Mouse (Mus musculus) embryo, embryonic 11.5 days (tissue): ENCODE measurements around the gene Peli1.
"Not testable (repeated sequence)": the region's sequence is repeated elsewhere in the genome, so short reads cannot be mapped to it uniquely, and the experiment has no call there.

Experiments
- DNase-seq: peaks from one replicate; pipeline ENCODE4 v3.0.0-alpha.2; 2012; ENCODE audit warnings: low read depth, low spot score

Gene Peli1

GRCm38 (mm10) chr11:21150316-21150715 lies 59.2 kb downstream of the Peli1 start:
- DNase-seq: no peak

GRCm38 (mm10) chr11:21151672-21152071 lies 60.6 kb downstream of the Peli1 start:
- no peak for DNase-seq

- DNase-seq: no peak
These were observed 62.0 kb downstream of the Peli1 start for GRCm38 (mm10) chr11:21153111-21153510.

- no peak for DNase-seq
These were observed 66.5 kb downstream of the Peli1 start for GRCm38 (mm10) chr11:21157595-21157994.

GRCm38 (mm10) chr11:21162093-21162492 lies 71.0 kb downstream of the Peli1 start:
- no peak for DNase-seq

- DNase-seq: no peak
These were observed 72.1 kb downstream of the Peli1 start for GRCm38 (mm10) chr11:21163143-21163542.

- DNase-seq: no peak
These were observed 72.6 kb downstream of the Peli1 start for GRCm38 (mm10) chr11:21163673-21164072.

- DNase-seq: no peak
These were observed 73.4 kb downstream of the Peli1 start for GRCm38 (mm10) chr11:21164312-21164993.

GRCm38 (mm10) chr11:21164994-21165560 lies 74.0 kb downstream of the Peli1 start:
- no peak for DNase-seq

GRCm38 (mm10) chr11:21166495-21167096 lies 75.5 kb downstream of the Peli1 start:
- no peak for DNase-seq

GRCm38 (mm10) chr11:21168828-21169607 lies 77.9 kb downstream of the Peli1 start:
- no peak for DNase-seq

- not testable (repeated sequence) for DNase-seq
These were observed 78.4 kb downstream of the Peli1 start for GRCm38 (mm10) chr11:21169608-21169860.

- no peak for DNase-seq
These were observed 81.2 kb downstream of the Peli1 start for GRCm38 (mm10) chr11:21172281-21172680.

- DNase-seq: no peak
These were observed 82.8 kb downstream of the Peli1 start for GRCm38 (mm10) chr11:21173926-21174325.

- no peak for DNase-seq
These were observed 83.3 kb downstream of the Peli1 start for GRCm38 (mm10) chr11:21174396-21174795.

GRCm38 (mm10) chr11:21175063-21175462 lies 84.0 kb downstream of the Peli1 start:
- no peak for DNase-seq

- no peak for DNase-seq
These were observed 85.4 kb downstream of the Peli1 start for GRCm38 (mm10) chr11:21176491-21176890.

GRCm38 (mm10) chr11:21178343-21178742 lies 87.3 kb downstream of the Peli1 start:
- DNase-seq: peak; percentile 8

GRCm38 (mm10) chr11:21178998-21179645 lies 88.0 kb downstream of the Peli1 start:
- no peak for DNase-seq

GRCm38 (mm10) chr11:21179873-21180272 lies 88.8 kb downstream of the Peli1 start:
- not testable (repeated sequence) for DNase-seq

GRCm38 (mm10) chr11:21180650-21181049 lies 89.6 kb downstream of the Peli1 start:
- no peak for DNase-seq

GRCm38 (mm10) chr11:21181616-21182015 lies 90.5 kb downstream of the Peli1 start:
- no peak for DNase-seq
